Mouse (Mus musculus): ENCODE results near the gene Foxn2. TPM values are rescaled to one million over a fixed set of nuclear protein-coding genes. Genes with fewer than 3 reads are reported as not detected.

The Foxn2 gene
- total RNA-seq, 2 experiments from 2014 or later, result 10.6 to 12.9 TPM

GRCm38 (mm10) chr17:88481587-88481986, 41.1 kb downstream of the Foxn2 start:
- no peak for DNase-seq
- intact Hi-C loops (cut with DNase I), result no loop called here
- no peak overlapping the region for H3K27ac ChIP-seq
- H3K4me3 ChIP-seq, result no peak overlapping the region
- no peak for TF ChIP-seq CTCF (IDR thresholded peaks at IDR 0.05)

- intact Hi-C loops (cut with DNase I), result no loop called here
- no peak for TF ChIP-seq CTCF (IDR thresholded peaks at IDR 0.05)
- no peak overlapping the region for H3K27ac ChIP-seq
- no peak for DNase-seq
- no peak overlapping the region for H3K4me3 ChIP-seq
These were observed 44.0 kb downstream of the Foxn2 start for GRCm38 (mm10) chr17:88484539-88484938.

DNA sequence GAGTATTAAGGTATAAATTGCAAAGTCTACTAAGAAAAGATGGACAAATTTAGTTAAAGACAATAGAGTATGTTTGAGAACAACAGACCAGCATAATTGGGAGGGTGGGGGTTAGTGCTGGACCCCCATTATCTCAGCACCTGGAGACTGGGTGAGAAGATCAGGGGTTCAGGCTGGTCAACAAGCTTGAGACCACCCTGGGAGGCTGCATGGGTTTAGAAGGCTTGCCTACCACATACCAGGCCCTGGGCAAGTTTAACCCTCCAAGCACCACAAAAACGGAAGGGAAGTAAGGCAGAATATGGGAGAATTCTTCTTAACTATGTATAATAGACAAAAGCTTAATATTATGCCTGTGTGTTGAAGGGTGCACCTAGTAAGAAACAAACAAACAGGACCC, 44.4 kb downstream of the Foxn2 start:
- DNase-seq, result no peak
- intact Hi-C loops (cut with DNase I), result no loop called here
- TF ChIP-seq CTCF (IDR thresholded peaks at IDR 0.05), result no peak
- no peak overlapping the region for H3K27ac ChIP-seq
- no peak overlapping the region for H3K4me3 ChIP-seq

GRCm38 (mm10) chr17:88490546-88490945, 50.0 kb downstream of the Foxn2 start:
- Histone ChIP-seq H3K27ac (no peak overlapping the region), H3K4me3 (no peak overlapping the region)
- no peak for TF ChIP-seq CTCF (IDR thresholded peaks at IDR 0.05)
- intact Hi-C loops (cut with DNase I), result no loop called here
- no peak for DNase-seq

- peak; percentile 4; the same call in 1 of the 2 replicates for TF ChIP-seq CTCF (IDR thresholded peaks at IDR 0.05)
- no peak for DNase-seq
- intact Hi-C loops (cut with DNase I), result no loop called here
- Histone ChIP-seq H3K27ac (no peak overlapping the region), H3K4me3 (no peak overlapping the region)
These were observed 51.0 kb downstream of the Foxn2 start for GRCm38 (mm10) chr17:88491366-88492106.

DNA sequence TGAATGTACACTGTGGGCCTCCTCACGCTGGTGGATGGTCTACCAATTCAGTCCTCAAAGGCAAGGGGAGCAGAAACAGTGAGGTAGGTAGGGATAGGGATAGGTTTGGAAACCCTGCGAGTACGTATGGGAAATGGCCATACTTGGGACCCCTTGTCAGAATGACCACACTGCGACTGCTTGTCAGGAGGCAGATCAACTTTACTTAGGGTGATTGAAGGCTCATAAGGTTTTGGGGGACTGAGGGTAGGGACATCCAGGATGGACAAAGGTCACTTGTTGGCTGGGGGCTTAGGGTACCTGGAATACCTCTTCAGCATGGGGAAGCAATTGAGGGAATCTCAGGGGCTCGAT, 51.6 kb downstream of the Foxn2 start:
- TF ChIP-seq CTCF (IDR thresholded peaks at IDR 0.05), result no peak
- Histone ChIP-seq H3K4me3 (no peak overlapping the region), H3K27ac (no peak overlapping the region)
- intact Hi-C loops (cut with DNase I), result no loop called here
- no peak for DNase-seq

GRCm38 (mm10) chr17:88493551-88493950, 53.0 kb downstream of the Foxn2 start:
- no peak for DNase-seq
- Histone ChIP-seq H3K4me3 (no peak overlapping the region), H3K27ac (no peak overlapping the region)
- intact Hi-C loops (cut with DNase I), result no loop called here
- TF ChIP-seq CTCF (IDR thresholded peaks at IDR 0.05), result no peak

- no peak overlapping the region for H3K27ac ChIP-seq
- no peak for DNase-seq
- no peak overlapping the region for H3K4me3 ChIP-seq
- no peak for TF ChIP-seq CTCF (IDR thresholded peaks at IDR 0.05)
- intact Hi-C loops (cut with DNase I), result no loop called here
These were observed 53.7 kb downstream of the Foxn2 start for GRCm38 (mm10) chr17:88494121-88494771.

DNA sequence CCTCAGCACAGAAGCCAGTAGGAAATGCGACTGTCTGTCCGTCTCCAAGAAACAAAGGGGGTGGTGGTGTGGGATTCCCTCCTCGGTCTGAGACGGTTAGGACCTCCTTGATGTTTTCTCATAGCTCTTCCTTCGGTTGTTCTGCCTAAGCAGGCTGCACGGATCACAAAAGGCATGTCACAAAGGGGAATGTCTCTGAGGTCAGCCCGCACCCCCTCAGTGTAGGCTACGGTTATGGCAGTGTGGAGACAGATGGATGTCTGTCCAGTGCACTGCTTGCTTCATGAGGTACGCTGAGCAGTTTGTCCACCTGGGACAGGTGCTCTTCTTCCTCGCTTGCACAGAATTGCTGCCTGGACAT, 54.2 kb downstream of the Foxn2 start:
- Histone ChIP-seq H3K4me3 (no peak overlapping the region), H3K27ac (no peak overlapping the region)
- no peak for TF ChIP-seq CTCF (IDR thresholded peaks at IDR 0.05)
- intact Hi-C loops (cut with DNase I), result no loop called here
- DNase-seq, result no peak

DNA sequence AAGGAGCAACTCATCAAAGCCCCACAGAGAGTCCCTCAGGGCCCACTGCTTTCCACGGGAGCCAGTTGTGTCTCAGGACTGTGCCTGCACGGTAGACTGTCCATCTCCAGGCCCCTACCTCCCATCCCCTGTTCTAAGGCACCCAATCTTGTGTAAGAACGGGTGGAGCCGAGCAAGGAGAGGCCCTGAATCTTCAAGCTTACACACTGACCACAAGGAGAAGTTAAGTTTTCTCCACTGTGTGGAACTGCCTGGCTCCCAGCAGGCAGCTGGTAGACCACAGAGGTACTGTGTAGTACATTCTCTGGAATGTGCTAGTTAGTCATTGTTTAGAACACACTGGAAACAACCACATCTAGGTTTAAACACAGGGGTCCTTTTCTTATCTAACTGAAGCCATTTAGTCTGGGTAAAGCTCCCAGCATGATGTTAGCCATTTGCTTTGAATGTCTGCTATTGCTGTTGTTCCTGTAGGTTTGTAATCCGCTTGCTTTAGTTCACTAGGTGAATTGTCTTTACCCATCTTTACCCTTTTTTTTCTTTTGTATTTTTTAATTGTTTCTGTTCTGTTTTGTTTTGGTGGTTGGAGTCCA, 57.7 kb downstream of the Foxn2 start:
- H3K4me3 ChIP-seq, result no peak overlapping the region
- intact Hi-C loops (cut with DNase I), result no loop called here
- H3K27ac ChIP-seq, result no peak overlapping the region
- TF ChIP-seq CTCF (IDR thresholded peaks at IDR 0.05), result no peak
- no peak for DNase-seq

GRCm38 (mm10) chr17:88504056-88504455, 63.5 kb downstream of the Foxn2 start:
- Histone ChIP-seq H3K27ac (no peak overlapping the region), H3K4me3 (no peak overlapping the region)
- TF ChIP-seq CTCF (IDR thresholded peaks at IDR 0.05), result no peak
- intact Hi-C loops (cut with DNase I), result no loop called here
- DNase-seq, result no peak

GRCm38 (mm10) chr17:88505275-88505723, 64.8 kb downstream of the Foxn2 start:
- intact Hi-C loops (cut with DNase I), result loop anchor here (5.0 kb wide), 1 partner anchor 63 kb away; the partner anchor contains the start of gene Foxn2
- no peak for TF ChIP-seq CTCF (IDR thresholded peaks at IDR 0.05)

GRCm38 (mm10) chr17:88505941-88506340, 65.4 kb downstream of the Foxn2 start:
- no peak for DNase-seq
- Histone ChIP-seq H3K4me3 (no peak overlapping the region), H3K27ac (no peak overlapping the region)
- intact Hi-C loops (cut with DNase I), result loop anchor here (5.0 kb wide), 1 partner anchor 64 kb away; the partner anchor contains the start of gene Foxn2
- TF ChIP-seq CTCF (IDR thresholded peaks at IDR 0.05), result no peak

More at GRCm38 (mm10) chr17:88505275-88505723, 64.8 kb downstream of the Foxn2 start:
- no peak for DNase-seq
- H3K4me3 ChIP-seq, result no peak overlapping the region
- H3K27ac ChIP-seq, result no peak overlapping the region

All from gastrocnemius, adult 2 months (tissue).